Mouse (Mus musculus): ENCODE data around the gene Cds2.
A peak's percentile ranks its signal among the peaks of the same experiment; 100 is the strongest.
"Not testable (repeated sequence)": the region's sequence is repeated elsewhere in the genome, so short reads cannot be mapped to it uniquely, and the experiment has no call there.

Cds2 gene

GRCm38 (mm10) chr2:132265196-132265595 is 2.2 kb downstream of the Cds2 start:
- no peak for DNase-seq (ENCODE audit: low read depth in 1 of 2, low spot score in 2 of 2)

GRCm38 (mm10) chr2:132266086-132266485 is 3.1 kb downstream of the Cds2 start:
- peak; percentile 46 to 57 for DNase-seq (ENCODE audit: low read depth in 1 of 2, low spot score in 2 of 2)

GRCm38 (mm10) chr2:132269217-132269616 is 6.3 kb downstream of the Cds2 start:
- DNase-seq (ENCODE audit: low read depth in 1 of 2, low spot score in 2 of 2): peak in 1 of 2 experiments; percentile 19

GRCm38 (mm10) chr2:132270331-132270951 is 7.5 kb downstream of the Cds2 start:
- no peak for DNase-seq (ENCODE audit: low read depth in 1 of 2, low spot score in 2 of 2)

GRCm38 (mm10) chr2:132272694-132273389 is 9.9 kb downstream of the Cds2 start:
- no peak for DNase-seq (ENCODE audit: low read depth in 1 of 2, low spot score in 2 of 2)

- DNase-seq (ENCODE audit: low read depth in 1 of 2, low spot score in 2 of 2): no peak
These were observed 12.6 kb downstream of the Cds2 start for GRCm38 (mm10) chr2:132275527-132275926.

GRCm38 (mm10) chr2:132276249-132276648 is 13.3 kb downstream of the Cds2 start:
- no peak for DNase-seq (ENCODE audit: low read depth in 1 of 2, low spot score in 2 of 2)

GRCm38 (mm10) chr2:132278273-132278853 is 15.4 kb downstream of the Cds2 start:
- DNase-seq (ENCODE audit: low read depth in 1 of 2, low spot score in 2 of 2): no peak

- DNase-seq (ENCODE audit: low read depth in 1 of 2, low spot score in 2 of 2): no peak
These were observed 16.5 kb downstream of the Cds2 start for GRCm38 (mm10) chr2:132279336-132279882.

- no peak for DNase-seq (ENCODE audit: low read depth in 1 of 2, low spot score in 2 of 2)
These were observed 17.0 kb downstream of the Cds2 start for GRCm38 (mm10) chr2:132279978-132280377.

- no peak for DNase-seq (ENCODE audit: low read depth in 1 of 2, low spot score in 2 of 2)
These were observed 17.7 kb downstream of the Cds2 start for GRCm38 (mm10) chr2:132280518-132281120.

- DNase-seq (ENCODE audit: low read depth in 1 of 2, low spot score in 2 of 2): no peak
These were observed 18.9 kb downstream of the Cds2 start for GRCm38 (mm10) chr2:132281560-132282452.

- DNase-seq (ENCODE audit: low read depth in 1 of 2, low spot score in 2 of 2): no peak
These were observed 19.7 kb downstream of the Cds2 start for GRCm38 (mm10) chr2:132282453-132283174.

- DNase-seq (ENCODE audit: low read depth in 1 of 2, low spot score in 2 of 2): no peak
These were observed 20.5 kb downstream of the Cds2 start for GRCm38 (mm10) chr2:132283236-132284070.

GRCm38 (mm10) chr2:132284492-132285139 is 21.7 kb downstream of the Cds2 start:
- no peak for DNase-seq (ENCODE audit: low read depth in 1 of 2, low spot score in 2 of 2)

- not testable (repeated sequence) for DNase-seq (ENCODE audit: low read depth in 1 of 2, low spot score in 2 of 2)
These were observed 22.8 kb downstream of the Cds2 start for GRCm38 (mm10) chr2:132285722-132286121.

GRCm38 (mm10) chr2:132286376-132287076 is 23.6 kb downstream of the Cds2 start:
- DNase-seq (ENCODE audit: low read depth in 1 of 2, low spot score in 2 of 2): no peak

- DNase-seq (ENCODE audit: low read depth in 1 of 2, low spot score in 2 of 2): not testable (repeated sequence)
These were observed 26.3 kb downstream of the Cds2 start for GRCm38 (mm10) chr2:132289213-132289612.

All from monocyte, adult 2 months (primary cell).